Mouse (Mus musculus) layer of hippocampus, postnatal 10 days (tissue): ENCODE measurements around the gene Pot1b. TPM values are rescaled to one million over a fixed set of nuclear protein-coding genes. Genes with fewer than 3 reads are reported as not detected.
A peak's percentile ranks its signal among the peaks of the same experiment; 100 is the strongest.

Experiments used
- DNase-seq, 2 experiments: peaks; one replicate each; pipeline ENCODE4 v3.0.0; 2021; ENCODE audit warnings: low spot score in 2 of 2
- long read RNA-seq: library from polyadenylated mRNA; stranded (forward); transcript quantifications from one replicate; pipeline ENCODE4 v2.0.0, GENCODE M21; 2023
- total RNA-seq, 2 experiments: library from RNA; stranded (reverse); gene quantifications; 2 replicates each; pipeline ENCODE4 v1.2.3; 2021

Gene Pot1b
- 1 to 10 TPM; 5.8 to 5.9 TPM for total RNA-seq
- long read RNA-seq = 0 reads

DNA sequence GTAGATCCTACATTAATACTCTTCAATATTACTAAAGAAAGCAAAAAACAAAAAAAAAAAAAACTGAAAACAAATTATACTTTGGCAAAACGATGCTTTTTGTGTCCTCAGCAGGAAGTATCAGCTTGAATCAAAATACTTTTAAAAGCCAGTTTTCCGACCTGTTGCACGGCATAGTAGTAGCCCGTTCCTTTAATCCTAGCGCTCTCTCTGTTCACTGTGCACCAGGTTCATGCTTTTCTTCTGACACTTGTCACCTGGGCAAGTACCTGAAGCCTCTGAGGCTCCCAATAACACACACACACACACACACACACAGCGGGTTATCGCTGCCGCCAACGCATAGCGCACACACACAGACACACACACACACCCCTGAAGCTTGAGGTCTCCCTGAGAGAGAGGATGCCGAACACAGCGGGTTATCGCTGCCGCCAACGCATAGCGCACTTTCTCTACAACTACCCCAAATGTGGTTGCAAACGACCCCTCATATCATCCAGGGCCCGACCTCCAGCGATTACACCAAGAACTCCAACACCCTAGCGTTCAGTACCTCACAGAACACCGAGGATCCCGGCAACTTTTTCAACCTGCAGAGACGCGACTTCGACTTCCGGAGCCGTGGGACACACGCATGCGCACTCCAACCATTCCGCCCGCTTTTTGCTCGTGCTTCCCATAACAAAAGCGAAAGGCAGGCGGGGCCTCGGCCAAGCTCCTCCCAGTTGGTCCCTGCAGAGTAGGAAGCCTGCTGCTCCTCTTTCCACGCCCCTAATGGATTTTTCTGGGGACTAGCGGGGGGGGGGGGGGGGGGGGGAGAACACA, at the start of gene Pot1b:
TSS of gene Pot1b (minus strand) at position 645 of the 828 bp plus-strand sequence.
- peak; percentile 96 to 98 for DNase-seq

DNA sequence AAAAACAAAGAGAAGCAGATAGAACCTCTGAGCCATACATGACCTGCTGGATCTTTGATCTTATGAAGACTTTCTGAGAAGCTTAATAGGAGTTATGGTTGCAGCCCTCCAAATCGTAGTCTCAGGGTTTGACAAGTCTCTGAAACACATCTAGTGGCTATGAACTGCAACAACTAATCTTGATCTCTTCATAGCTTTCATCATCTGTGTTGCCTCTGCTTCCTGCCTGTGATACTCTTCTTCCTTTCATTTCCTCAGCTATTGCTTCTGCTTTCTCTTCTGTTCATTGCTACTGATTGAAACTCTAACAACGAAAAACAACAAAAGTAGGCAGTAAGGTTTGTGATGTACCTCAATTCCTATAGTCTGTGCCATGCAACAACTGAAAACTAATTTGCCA, 38.7 kb upstream of the Pot1b start:
- DNase-seq = no peak

DNA sequence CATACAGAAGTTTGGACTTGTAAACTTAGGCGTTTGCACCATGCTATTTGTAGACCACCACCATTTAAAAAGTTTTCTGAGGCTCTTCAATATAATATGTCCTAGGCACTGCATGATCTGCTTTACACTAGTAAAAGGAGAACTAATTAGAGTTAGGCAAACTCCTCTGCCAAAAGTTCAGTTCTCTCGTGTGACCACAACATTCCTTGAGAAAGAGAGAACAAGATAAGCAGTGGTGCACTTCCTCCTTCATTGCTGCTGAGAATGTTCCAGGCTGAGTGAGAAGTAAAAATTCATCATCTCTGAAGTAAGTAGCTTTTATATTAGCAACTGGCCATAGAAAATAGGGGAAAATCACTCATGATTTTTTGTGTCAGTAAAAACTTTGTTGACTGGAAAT, 37.4 kb upstream of the Pot1b start, which contains the start of gene Adgre4:
TSS of gene Adgre4 (plus strand) at position 199 of the 400 bp plus-strand sequence.
- no peak for DNase-seq

DNA sequence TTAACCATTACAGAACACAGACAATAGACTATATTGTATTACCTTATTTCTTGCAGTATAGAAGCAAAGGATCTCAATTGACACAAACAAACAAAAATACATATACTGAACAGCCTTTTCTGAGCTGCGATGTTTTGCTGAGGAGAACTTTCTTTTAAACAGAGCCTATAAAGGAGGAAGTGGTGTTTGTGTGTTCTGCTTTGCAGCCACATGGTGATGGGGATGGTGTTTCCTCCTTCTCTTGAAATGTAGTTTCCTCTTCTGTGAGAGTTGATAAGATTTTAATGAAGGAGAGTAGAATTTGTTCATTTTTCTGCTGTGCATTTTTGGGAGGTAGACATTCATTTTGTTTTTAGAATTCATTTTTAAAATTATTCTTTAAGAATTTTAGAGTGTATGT, 24.2 kb upstream of the Pot1b start:
- DNase-seq = no peak

DNA sequence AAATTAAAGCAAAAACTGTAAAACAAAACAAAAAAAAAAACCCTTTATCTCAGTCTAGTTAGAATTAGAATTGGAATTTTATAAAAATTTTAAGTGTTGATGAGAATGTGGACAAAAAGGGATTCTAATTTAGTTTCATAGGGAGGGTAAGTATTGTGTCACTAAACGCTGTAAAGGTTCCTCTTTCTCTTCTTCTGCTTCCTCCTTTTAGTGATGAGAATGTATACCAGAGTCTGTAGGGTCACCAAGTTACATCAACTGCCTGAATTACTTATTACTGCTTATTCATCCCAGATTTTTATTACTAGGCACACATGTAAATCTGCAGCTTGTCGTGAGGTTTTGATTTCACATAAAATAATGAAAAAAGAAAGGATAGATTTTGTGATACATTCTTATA, 13.8 kb upstream of the Pot1b start:
- DNase-seq = no peak

DNA sequence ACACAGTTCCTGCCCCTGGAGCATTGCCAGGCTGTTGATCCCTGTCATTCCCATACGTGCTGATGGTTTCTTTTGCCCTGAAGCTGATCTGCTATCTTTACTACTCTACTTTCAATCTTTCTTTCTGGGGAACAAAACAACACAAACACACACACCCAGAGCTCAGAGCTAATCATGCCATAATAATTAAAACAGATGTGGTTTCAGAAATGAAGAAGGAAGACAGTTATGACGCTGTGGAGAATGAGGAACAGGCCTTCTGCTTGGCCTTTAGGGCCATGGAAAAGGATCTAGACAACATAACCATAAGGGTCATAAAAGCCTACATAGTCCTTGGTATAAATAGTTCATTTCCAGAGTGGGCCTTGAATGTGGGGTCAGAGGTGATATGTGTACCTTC, 9.8 kb upstream of the Pot1b start:
- no peak for DNase-seq

DNA sequence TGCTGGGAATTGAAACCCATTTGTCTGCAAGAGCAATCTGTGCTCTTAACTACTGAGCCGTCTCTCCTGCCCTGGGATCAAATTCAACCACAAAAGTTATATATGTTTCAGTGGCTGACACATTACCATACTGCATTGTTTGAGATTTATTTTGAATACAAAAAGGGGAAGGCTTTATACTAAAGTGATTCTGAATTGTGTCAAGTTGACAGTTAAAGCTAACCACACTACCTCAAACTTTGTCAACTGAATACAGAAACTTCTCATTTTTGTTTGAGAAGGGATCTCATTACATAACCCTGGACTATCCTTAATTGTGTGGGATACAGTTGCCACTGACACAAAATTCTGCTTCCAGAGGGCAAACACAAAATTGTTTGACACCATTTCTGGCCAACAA, 8.8 kb upstream of the Pot1b start:
- DNase-seq = no peak

DNA sequence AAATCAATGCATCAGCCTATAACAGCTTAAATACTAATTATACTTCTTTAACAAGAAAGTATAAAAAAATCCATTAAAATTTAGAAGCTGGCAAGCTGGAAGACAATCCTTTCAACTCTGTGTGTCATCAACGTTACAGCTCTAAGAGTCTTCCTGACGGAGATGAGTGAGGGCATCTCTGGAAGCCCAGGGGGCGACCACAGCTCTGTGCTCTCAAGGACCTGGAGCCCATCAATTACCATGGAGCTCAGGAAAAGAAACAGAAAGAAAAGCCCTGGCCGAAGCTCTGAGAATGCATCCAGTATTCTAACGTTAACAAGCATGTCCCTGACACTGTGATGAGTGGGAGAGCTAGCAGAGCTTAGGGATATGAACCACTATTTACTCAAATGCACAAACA, 9.6 kb downstream of the Pot1b start:
- DNase-seq = no peak

DNA sequence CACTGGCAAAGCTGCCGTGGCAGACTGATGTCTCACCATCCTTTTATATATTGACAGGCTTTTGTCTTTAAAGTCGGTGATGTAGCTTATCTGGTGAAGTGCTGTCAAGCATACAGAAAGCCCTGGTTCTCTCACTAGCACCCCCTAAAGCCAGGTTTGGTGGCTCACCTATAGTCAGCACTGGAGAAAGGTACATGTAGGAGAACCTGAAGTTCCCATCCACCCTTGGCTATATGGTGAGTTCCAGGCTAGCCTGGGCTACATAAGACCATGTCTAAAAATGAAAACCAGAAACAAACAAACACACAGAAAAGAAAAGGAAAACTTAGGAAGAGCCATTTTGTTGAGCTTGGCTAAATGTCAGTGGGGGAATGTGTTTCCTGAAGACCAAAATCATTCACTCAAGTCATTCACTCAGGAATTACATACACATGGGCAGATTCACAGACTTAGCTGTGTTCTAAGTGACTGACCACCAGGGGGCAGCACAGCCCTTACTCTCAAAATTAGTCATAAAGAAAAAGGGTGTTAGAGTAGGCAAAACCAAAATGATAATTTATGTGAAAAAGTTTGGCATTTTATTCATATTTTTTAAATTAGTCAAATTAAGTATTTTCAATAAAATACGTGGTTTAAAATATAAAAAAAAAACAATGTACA, 10.1 kb downstream of the Pot1b start:
- peak; percentile 81 to 85 for DNase-seq

DNA sequence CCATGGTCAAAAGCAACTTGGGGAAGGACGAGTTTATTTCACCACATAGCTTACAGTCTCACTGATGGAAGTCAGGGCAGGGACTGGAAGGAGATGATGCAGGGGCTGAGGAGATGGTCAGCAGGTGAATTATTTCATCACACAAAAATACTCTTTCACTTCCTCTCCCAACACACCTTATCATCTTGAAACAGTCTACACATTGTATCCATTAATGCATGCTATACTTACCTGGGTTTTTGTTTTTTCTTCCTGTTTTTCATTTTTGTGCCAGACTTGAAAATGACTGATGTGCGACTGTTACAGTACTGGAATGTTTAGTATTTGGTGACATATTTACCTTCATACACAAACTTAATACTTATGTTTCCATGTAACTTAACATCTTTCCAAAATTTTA, 13.0 kb downstream of the Pot1b start:
- DNase-seq = no peak

DNA sequence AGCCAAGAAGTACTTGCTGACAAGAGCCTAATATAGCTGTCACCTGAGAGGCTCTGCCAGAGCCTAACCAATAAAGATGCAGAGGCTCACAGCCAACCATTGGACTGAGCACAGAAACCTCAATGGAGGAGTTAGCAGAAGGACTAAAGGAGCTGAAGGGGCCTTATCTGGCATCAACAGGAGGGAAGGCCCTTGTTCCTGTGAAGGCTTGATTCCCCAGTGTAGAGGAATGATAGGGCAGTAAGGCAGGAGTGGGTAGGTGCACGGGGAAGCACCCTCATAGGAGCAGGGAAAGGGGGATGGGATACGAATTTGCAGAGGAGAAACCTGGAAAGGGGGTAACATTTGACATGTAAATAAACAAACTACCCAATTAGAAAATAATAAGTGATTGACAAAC, 51.3 kb downstream of the Pot1b start:
- DNase-seq = no peak

DNA sequence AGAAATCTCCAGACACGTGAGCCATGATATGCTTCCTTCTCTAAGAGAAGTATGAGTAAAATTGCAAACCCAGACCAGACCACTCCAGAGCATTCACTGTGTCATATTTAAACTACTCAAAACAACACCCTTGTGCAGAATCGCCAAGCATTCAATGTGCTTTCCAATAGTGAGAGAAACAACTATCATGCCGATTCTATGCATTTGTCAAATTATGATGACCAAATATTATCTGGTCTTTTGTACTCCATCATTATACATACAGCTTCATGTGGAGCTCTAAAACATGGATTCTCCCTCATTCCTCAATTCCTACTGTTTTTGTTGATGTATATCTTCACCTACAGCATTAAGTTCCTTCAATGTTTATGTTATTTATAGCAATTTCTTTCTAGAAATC, 87.3 kb downstream of the Pot1b start, which contains the start of gene Vmn2r118:
TSS of gene Vmn2r118 (minus strand) at position 101 of the 400 bp plus-strand sequence.
- DNase-seq = no peak

Other genes with a start within 250 kb of the Pot1b start
- not detected for gene Vmn2r118, start 87.4 kb downstream of the Pot1b start, total RNA-seq
- not detected for gene Adgre4, start 37.4 kb upstream of the Pot1b start, total RNA-seq
- 10 to 100 TPM in 1 of 2 experiments, 1 to 10 TPM in 1; 9.4 to 10.5 TPM for gene Zfp119a, start 166.3 kb upstream of the Pot1b start, total RNA-seq
- 1 to 10 TPM; 7.8 to 8.1 TPM for gene Zfp959, start 179.5 kb upstream of the Pot1b start, total RNA-seq
- 1 to 10 TPM; 3.9 to 4.4 TPM for gene Zfp119b, start 236.9 kb upstream of the Pot1b start, total RNA-seq
- gene Ebi3, start 240.0 kb upstream of the Pot1b start, total RNA-seq = 1 to 10 TPM; 3.1 to 3.8 TPM
- 10 to 100 TPM; 15.9 to 16.8 TPM for gene Yju2, start 246.5 kb upstream of the Pot1b start, total RNA-seq